Mouse (Mus musculus) forebrain, embryonic 14.5 days (tissue): ENCODE data around the gene Lrtm1. TPM values are rescaled to one million over a fixed set of nuclear protein-coding genes. Genes with fewer than 3 reads are reported as not detected.

ENCODE experiments used
- ATAC-seq: fragments of 200-750 bp; cut with Nextera tagmentation; 2 replicates; pipeline ENCODE4 v1.8.0; 2017; ENCODE audit warnings: mild to moderate bottlenecking, moderate library complexity
- DNase-seq: peaks from one replicate; pipeline ENCODE4 v3.0.0-alpha.2; 2015; ENCODE audit warnings: low spot score
- H3K27ac ChIP-seq: fragments of 300-500 bp; sonication (generic); 2 replicates; pipeline ENCODE4 v1.5.1; 2014; ENCODE audit warnings: low read depth, mild to moderate bottlenecking, control low read depth, low read length, moderate library complexity
- H3K27me3 ChIP-seq: fragments of 300-500 bp; sonication (generic); replicated peaks from 2 replicates; pipeline ENCODE4 v1.6.1; 2014; ENCODE audit warnings: low read length, control low read depth, mixed read lengths; ENCODE audit not compliant: control insufficient read depth, insufficient read depth
- H3K36me3 ChIP-seq: fragments of 300-500 bp; sonication (generic); 2 replicates; pipeline ENCODE4 v1.6.1; 2014; ENCODE audit warnings: low read length, control low read depth; ENCODE audit not compliant: control insufficient read depth, insufficient read depth
- H3K4me1 ChIP-seq: fragments of 300-500 bp; sonication (generic); 2 replicates; pipeline ENCODE4 v1.6.1; 2014; ENCODE audit warnings: antibody characterized with exemption, low read length, control low read depth; ENCODE audit not compliant: control insufficient read depth, insufficient read depth
- H3K4me2 ChIP-seq: fragments of 300-500 bp; sonication (generic); 2 replicates; pipeline ENCODE4 v1.6.1; 2014; ENCODE audit warnings: mild to moderate bottlenecking, control low read depth, low read length
- H3K4me3 ChIP-seq: fragments of 300-500 bp; sonication (generic); 2 replicates; pipeline ENCODE4 v1.5.1; 2014; ENCODE audit warnings: low read depth, low read length, control low read depth
- H3K9ac ChIP-seq: fragments of 300-500 bp; sonication (generic); 2 replicates; pipeline ENCODE4 v1.6.1; 2014; ENCODE audit warnings: mild to moderate bottlenecking, low read length, control low read depth, moderate library complexity
- H3K9me3 ChIP-seq: fragments of 300-500 bp; sonication (generic); replicated peaks from 2 replicates; pipeline ENCODE4 v1.6.1; 2016; ENCODE audit warnings: low read length, control low read depth, mixed read lengths; ENCODE audit not compliant: control insufficient read depth
- WGBS: fragments of 180-500 bp; shearing (Covaris S2); extraction: QIAGEN DNeasy Blood & Tissue Kit; methylation state at CpG from one replicate; pipeline ENCODE4 v1.1.7; 2014; 5-methylcytosine and 5-hydroxymethylcytosine counted together
- polyA plus RNA-seq: library from polyadenylated mRNA; unstranded; fragments of >200 nt; fragmentation: Nextera tagmentation; extraction: Ambion mirVana; gene quantifications from 2 replicates; pipeline ENCODE4 v1.2.1, GENCODE M21; 2014

The Lrtm1 gene
- polyA plus RNA-seq, 1 experiment from 2014 or later: not detected

DNA sequence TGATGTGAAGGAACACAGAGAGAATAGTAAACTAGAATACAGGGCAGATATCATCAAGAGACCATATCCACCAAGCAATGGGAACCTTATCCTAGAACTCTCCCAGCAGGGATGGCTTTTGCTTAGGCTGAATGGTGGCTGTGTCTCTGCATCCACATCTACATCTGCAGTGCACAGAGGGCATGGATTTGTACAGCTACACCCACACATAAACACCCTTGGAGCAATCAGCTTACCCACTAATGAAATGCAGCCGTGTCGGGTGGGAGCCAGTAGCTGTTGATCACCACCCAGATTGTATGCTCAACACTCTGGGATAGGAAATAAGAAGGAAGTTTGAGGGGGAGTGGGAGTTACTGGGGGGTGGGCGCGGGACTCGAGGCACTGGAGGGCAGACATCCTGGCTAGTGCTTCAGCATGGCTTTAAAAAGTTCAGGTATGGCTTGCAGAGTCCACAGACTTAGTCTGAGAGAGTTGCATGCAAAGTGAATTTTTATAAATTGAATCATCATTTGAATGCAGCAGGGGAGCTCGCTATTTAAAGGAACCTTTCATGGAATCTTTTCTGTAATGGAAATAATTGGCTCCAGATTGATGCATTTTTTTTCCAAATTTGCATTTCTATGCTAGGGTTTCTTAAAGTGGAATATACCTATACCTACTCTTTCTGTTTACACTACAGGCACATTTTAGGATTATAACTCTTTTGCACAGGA, 10.5 kb downstream of the Lrtm1 start:
- Histone ChIP-seq H3K27ac (peak overlapping the region; percentile 71; the same call in 1 of the 2 replicates), H3K9me3 (no peaks in the 10 kb centered on the region), H3K27me3 (no peaks in the 10 kb centered on the region), H3K4me1 (peaks cover 19% of the 10 kb centered on the region), H3K36me3 (no peaks in the 10 kb centered on the region), H3K4me2 (peak overlapping the region; percentile 18; the same call in 1 of the 2 replicates), H3K4me3 (no peak overlapping the region), H3K9ac (no peak overlapping the region)
- 31% methylated on average over 6 of the region's 6 CpGs for WGBS
- ATAC-seq: peak; percentile 45
- DNase-seq: no peak

GRCm38 (mm10) chr14:29029107-29029469, 11.1 kb downstream of the Lrtm1 start:
- Histone ChIP-seq H3K27ac (peak overlapping the region; percentile 71; the same call in 1 of the 2 replicates), H3K4me3 (no peak overlapping the region), H3K27me3 (no peaks in the 10 kb centered on the region), H3K36me3 (no peaks in the 10 kb centered on the region), H3K9me3 (no peaks in the 10 kb centered on the region), H3K4me2 (no peak overlapping the region), H3K9ac (no peak overlapping the region), H3K4me1 (peaks cover 19% of the 10 kb centered on the region)
- DNase-seq: peak; percentile 84
- 71% methylated on average over 2 of the region's 2 CpGs for WGBS
- ATAC-seq: peak; percentile 77

DNA sequence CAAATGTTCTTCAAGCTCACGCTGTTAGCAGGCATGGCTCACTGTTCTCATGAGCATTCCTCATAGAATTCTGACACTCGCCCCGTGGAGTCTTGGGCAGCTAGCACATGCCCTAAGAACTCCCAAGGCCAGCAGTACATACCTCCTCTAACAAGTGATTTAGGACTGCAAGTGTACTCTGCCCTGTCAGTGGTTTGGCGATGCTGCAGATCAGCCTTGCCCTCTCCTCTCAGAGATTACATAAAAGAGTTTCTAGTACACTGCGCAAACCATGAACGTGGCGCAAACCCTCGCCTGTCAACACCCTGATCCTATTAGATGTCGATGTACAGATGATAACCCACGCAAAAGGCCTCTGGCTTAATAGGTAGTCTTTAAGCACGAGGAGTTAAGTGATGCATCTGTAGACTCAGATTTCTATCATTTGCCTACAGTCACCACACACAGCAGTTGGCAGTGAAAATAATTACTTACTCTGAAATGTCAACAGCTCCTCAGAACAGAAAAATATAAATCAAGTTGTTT, 11.9 kb downstream of the Lrtm1 start:
- no peak for DNase-seq
- H3K4me1 ChIP-seq: peaks cover 19% of the 10 kb centered on the region
- no peak overlapping the region for H3K4me2 ChIP-seq
- H3K9me3 ChIP-seq: no peaks in the 10 kb centered on the region
- 76% methylated on average over 11 of the region's 11 CpGs for WGBS
- H3K27ac ChIP-seq: peak overlapping the region; percentile 21; the same call in 1 of the 2 replicates
- ATAC-seq: no peak
- H3K27me3 ChIP-seq: no peaks in the 10 kb centered on the region
- no peak overlapping the region for H3K4me3 ChIP-seq
- no peaks in the 10 kb centered on the region for H3K36me3 ChIP-seq
- no peak overlapping the region for H3K9ac ChIP-seq

DNA sequence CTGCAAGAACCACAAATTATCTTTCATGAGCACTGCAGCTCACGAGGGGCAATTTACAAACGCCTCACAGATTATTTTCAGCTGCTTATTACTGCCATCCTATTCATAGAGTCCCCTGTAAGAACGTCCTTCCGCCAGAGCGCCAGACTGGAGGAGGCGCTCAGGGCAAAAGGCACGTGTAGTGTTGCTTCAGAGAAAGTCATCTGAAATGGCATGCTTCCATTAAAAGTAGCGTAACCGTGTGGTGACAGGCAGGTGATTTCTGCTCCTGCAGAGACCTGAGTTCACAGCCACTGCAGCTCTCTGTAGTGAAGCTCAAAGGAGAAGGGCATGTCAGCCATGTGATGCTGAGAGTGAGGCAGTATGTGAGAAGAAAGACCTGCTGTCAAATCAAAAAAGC, 12.5 kb downstream of the Lrtm1 start:
- ATAC-seq (0 out of 2 replicates have a peak, but pooled peaks have one; percentile 21), DNase-seq (peak; percentile 47)
- no peaks in the 10 kb centered on the region for H3K9me3 ChIP-seq
- peaks cover 19% of the 10 kb centered on the region for H3K4me1 ChIP-seq
- no peak overlapping the region for H3K9ac ChIP-seq
- no peak overlapping the region for H3K4me2 ChIP-seq
- no peaks in the 10 kb centered on the region for H3K27me3 ChIP-seq
- H3K36me3 ChIP-seq: no peaks in the 10 kb centered on the region
- 51% methylated on average over 9 of the region's 9 CpGs for WGBS
- no peak overlapping the region; the same call in 1 of the 2 replicates for H3K27ac ChIP-seq
- H3K4me3 ChIP-seq: no peak overlapping the region

DNA sequence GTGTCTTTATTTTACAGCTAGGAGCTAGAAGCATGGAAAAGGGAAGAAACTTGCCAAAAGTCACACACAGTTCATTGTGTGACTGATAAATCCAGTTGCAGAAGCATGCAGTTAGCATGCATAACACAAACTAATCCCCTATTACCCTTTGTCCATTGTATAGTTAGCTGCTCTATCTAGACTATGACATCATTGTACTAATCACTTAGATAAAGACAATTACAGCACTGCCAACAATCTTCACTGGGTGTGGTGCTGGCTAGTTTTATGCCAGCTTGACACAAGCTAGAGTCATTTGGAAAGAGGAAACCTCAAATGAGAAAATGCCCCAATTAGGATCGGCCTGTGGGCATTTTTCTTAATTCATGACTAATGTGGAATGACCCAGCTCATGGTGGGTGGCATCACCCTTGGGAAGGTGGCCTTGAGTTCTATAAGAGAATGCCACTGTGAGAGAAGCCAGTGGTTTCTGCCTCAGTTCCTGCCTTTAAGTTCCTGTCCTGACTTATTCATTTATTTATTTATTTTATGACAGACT, 13.9 kb downstream of the Lrtm1 start:
- no peak overlapping the region for H3K27ac ChIP-seq
- DNase-seq (no peak), ATAC-seq (no peak)
- 69% methylated on average over 1 of the region's 1 CpGs for WGBS
- no peaks in the 10 kb centered on the region for H3K27me3 ChIP-seq
- H3K4me2 ChIP-seq: no peak overlapping the region
- H3K9me3 ChIP-seq: no peaks in the 10 kb centered on the region
- H3K4me3 ChIP-seq: no peak overlapping the region
- no peaks in the 10 kb centered on the region for H3K36me3 ChIP-seq
- no peak overlapping the region for H3K9ac ChIP-seq
- H3K4me1 ChIP-seq: peaks cover 19% of the 10 kb centered on the region

DNA sequence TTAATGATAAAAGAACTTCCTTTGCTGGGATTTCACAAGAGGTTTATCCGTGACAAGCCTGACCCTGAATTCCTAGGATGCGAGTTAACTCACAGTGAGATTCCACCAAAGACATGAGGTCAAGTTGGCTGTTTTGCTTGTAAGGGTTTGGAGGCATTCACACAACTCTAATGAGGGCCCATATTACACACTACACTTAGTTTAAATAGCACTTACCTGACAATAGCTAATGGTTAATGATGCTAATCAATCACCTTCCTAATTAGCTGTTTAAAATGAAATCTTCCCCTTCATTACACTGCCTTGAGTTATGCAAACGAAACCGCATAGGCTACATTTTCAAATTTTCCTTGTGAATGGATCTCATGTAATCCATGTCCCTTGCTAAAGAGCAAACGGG, 20.2 kb downstream of the Lrtm1 start:
- H3K4me2 ChIP-seq: no peak overlapping the region

DNA sequence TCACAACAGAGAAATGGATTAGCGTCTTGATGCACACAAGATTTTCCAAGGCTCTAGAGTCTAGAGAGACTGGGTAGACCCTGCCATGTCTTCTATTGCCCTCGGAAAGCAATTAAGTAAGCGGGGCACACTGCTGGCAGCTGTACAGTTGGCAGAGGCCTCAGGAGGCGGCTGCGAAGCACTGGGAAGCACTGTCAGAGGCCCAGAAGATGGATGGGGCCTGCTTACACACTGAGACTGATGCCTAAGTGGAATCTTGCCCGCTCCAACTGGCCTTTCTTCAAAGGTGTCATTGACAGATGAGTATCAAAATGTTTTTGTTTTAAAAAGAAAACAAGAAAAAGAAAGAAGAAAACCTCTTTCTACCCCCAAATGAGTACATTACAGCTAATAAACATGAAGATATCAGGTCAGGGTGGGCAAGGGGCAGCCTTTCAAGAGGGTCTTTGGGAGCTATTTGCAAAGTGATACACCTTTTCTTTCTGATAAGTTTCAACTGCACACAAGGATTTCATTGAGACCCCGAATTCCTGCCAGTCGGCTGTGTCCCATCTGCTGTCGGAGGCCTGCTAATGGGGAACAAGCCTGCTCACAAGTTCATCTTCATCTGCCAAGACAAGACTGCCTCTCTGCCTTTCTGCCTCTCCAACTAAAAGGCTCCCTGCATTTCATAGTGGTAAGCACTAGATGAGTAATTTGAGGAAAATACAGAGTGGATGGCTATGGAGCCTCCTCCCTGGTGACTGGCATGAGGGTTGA, 22.8 kb downstream of the Lrtm1 start:
- Histone ChIP-seq H3K9ac (no peak overlapping the region), H3K36me3 (no peaks in the 10 kb centered on the region), H3K4me2 (no peak overlapping the region), H3K4me1 (peaks cover 4% of the 10 kb centered on the region; the same call in 1 of the 2 replicates), H3K4me3 (no peak overlapping the region), H3K27ac (no peak overlapping the region), H3K27me3 (no peaks in the 10 kb centered on the region; the same call in 1 of the 2 replicates), H3K9me3 (no peaks in the 10 kb centered on the region)
- WGBS: 43% methylated on average over 9 of the region's 9 CpGs
- DNase-seq (peak; percentile 78), ATAC-seq (peak; percentile 72)

More for the DNA sequence above, 20.2 kb downstream of the Lrtm1 start:
- H3K36me3 ChIP-seq: no peaks in the 10 kb centered on the region
- 14% methylated on average over 5 of the region's 5 CpGs for WGBS
- H3K9me3 ChIP-seq: no peaks in the 10 kb centered on the region
- no peak overlapping the region for H3K4me3 ChIP-seq
- H3K4me1 ChIP-seq: peaks cover 4% of the 10 kb centered on the region; the same call in 1 of the 2 replicates
- no peak overlapping the region for H3K9ac ChIP-seq
- no peak overlapping the region for H3K27ac ChIP-seq
- ATAC-seq: peak; percentile 26; the same call in 1 of the 2 replicates
- DNase-seq: peak; percentile 47
- H3K27me3 ChIP-seq: no peaks in the 10 kb centered on the region; the same call in 1 of the 2 replicates

DNA sequence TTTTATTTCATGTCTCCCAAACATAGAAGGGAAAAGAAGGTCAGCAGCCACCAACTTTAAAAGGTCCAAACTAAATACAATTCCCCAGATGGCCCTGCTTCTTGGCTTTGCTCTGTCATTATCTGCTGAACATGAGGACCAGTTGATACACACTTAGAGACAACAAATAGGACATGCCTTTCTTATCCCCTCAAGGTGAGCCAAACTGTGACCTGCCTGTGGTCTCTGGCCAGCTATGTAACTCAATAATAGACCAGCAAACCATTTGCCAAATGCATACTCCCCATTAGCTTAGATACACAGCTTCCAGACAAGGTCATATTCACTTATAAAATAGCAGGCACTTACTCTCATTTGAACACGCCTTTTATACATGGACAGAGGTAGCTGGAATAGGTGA, 23.5 kb downstream of the Lrtm1 start:
- Histone ChIP-seq H3K4me1 (peaks cover 4% of the 10 kb centered on the region; the same call in 1 of the 2 replicates), H3K27me3 (no peaks in the 10 kb centered on the region; the same call in 1 of the 2 replicates), H3K36me3 (no peaks in the 10 kb centered on the region), H3K4me2 (no peak overlapping the region), H3K27ac (no peak overlapping the region), H3K9ac (no peak overlapping the region), H3K4me3 (no peak overlapping the region), H3K9me3 (no peaks in the 10 kb centered on the region)
- 75% methylated on average over 1 of the region's 1 CpGs for WGBS
- ATAC-seq: no peak
- no peak for DNase-seq
